Mouse (Mus musculus): ENCODE measurements at regions not wholly inside any gene's neighbourhood (a gene's known extent, or its start where the extent isn't known, plus 50 kb on each side); places are given as distances from the start of the nearest gene placed in this dataset.

DNA sequence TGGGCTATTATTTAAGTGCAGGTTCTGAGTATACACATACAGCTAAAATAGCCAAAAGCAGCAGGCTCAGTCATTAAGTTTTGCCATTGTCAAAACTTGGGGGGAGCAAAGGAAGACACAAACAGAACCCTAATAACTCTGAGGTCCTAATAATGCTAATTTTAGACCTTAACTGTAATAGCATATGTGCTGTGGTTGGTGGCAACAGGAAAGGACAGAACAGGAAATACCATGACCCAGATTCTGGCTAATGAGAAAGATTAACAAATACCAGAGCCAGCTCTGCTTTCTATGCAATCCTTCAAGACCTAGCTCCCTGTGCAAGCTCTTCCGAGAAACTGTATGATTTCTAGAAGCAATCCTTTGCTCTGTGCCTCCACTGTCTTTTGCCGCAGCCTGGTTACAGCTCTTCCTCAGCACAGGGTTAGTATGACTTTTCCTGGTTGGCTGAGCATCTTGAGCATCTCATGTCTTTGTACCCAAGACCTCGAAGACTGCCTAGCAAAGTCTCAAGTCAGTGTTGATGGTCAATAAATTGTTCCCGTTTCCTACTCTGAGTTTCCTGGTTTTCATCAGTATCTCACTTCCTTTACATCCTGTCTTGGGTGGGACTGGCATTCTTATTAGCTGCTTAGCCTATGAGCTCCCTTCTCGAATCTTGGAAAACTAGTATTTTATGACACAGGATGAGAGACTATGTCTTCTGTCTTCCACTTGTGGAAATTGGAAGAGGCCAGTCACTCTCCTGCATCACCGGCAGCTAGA lies 49.9 kb upstream of the Eed start:
- peak; percentile 29 for DNase-seq (ENCODE audit: low spot score)

DNA sequence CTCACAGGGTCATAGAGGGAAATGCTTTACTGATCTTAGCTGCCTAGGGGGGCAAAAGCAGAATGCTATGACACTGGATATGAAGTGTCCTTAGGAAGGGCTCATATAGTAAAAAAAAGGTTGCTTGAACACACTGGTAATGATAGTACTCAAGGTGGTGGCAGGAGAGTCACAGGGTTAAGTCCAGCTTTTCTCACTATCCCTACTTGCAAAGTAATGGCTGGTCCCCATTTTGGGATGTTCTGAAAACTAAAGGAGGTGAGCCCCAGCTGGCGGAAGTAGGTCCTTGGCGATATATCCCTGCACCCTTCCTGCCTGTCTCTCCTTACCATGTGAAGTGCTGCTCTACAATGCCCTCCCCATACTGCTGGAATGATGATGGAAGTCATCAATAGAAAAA lies 52.3 kb upstream of the Eed start:
- no peak for DNase-seq (ENCODE audit: low spot score)

DNA sequence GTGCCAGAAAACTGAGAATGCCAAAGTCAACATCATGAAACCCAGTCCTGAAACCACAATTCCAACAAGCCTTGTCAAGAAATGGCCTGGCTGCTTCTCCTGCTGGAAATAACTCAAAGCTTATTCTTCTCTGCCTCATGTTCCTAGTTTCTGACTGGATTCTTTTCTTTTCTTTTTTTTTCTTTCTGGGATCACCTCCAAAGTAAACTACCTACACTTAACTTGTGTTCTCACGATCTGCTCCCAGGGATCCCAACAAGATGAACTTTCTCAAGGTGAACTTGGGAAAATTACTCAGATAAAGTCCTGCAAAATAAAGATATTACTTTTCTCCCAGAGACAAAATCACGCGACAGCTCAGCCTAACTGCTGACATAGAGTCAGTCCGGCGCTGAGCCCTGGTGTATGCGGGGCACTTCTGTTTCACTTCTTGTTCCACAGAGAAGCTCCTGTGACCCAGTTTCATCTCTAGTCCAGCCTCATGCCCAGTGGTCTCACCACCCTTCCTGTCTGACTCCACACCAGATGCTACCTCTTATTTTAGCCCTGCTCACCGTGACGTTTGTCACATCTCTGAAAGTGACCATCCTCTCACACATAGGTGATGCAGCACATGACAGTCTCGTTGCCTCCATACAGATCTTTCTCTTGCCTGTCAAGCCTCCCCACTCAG lies 53.0 kb upstream of the Eed start:
- DNase-seq (ENCODE audit: low spot score) = peak; percentile 48

DNA sequence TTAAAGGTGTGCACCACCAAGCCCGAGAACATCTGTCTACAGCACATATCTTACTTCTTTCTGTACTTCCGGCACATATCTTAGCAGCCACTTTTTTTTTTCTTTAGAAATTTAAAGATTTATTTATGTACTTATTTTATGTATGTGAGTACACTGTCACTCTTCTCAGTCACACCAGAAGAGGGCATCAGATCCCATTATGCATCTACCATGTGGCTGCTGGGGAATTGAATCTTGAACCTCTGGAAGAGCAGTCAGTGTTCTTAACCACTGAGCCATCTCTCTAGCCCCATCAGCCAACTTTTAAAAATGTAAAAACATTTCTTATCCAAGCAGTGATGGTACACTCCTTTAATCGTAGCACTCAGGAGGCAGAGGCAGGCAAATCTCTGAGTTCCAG lies 53.7 kb upstream of the Eed start:
- DNase-seq (ENCODE audit: low spot score) = no peak

DNA sequence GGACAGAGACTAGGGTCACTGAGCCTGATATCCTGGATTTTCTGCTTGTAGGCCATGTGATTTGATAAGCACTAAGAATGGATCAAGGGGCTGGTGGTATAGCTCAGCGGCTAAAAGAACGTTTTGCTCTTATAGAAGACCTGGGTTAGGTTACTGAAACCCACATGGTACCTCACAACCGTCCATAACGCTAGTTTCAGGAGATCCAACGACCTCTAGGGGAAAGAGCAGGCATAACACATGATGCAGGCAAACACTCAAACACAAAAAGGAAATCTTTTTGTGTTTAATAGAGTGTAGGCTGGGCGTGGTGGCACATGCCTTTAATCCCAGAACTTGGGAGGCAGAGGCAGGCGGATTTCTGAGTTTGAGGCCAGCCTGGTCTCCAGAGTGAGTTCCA lies 54.6 kb upstream of the Eed start:
- no peak for DNase-seq (ENCODE audit: low spot score)

DNA sequence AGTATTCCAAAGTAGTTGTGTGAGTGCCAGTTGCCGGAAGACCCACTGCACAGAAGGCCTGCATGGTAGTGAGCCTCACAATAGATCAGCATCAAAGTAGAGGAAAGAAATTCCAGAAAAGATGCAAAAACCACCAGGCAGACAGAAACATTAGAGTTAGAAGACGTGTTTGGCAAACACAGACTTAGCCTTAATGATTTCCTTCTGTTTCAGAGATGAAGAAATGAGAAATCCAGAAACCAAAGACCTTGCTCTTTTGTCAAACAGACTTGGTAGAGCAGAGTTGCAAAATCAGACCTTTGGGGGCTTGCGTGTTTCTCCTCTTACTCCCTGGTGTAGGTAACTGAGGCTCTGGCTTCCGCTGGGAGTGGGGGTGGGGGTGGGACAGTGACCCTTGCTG lies 57.0 kb upstream of the Eed start:
- DNase-seq (ENCODE audit: low spot score) = no peak

DNA sequence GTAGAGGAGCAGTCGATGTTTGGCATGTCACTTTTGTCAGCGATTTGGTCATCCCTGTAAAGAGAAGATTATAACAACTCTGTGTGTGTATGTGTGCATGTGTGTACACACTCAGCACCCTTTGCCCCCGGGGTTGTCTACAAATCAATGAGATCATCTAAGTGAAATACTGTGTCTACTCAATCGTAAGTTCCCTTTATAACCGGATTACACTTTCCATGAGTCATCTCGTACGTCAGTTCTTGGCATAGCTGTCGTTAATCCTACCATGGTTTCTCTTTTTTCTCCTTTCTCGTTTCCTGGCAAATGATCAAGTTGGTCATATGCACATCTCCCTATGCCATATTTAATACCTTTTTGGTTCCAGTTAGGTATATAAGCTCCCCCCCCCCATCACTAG lies 58.7 kb upstream of the Eed start:
- DNase-seq (ENCODE audit: low spot score) = peak; percentile 59

DNA sequence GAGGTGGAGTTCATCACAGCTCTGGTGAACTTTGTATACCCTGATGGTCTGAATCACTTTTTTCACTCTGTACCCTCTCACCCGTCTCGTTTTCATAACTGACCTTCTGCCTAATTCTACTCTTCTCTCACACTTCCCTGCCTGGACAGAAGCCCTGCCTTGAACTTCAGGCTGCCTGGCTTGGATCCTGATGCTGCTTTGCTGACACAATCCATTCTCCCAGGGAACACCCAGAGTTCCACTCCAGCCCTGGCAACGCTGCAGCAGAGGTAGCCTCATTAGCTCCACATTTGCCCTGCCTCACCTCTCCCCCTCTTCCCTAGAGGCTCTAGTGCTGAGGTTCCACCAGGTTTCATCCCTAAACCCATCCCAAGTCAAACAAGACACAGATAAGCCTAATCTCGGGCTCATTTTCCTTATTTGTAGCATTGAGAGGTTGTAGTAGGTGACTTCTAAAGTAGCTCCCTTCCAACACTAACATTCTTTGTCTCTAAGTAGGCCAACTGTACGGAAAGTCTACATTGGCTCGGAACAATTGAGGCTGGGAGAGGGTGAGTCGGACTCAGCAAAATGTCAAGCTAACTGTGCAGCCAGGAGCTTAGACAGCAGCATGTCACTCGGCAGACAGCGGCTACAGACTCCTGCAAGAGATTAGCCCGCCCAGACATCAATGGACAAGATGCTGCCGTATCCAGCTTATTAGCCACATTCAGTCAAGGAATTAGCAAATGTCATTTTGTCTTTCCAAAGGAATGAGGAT lies 60.0 kb upstream of the Eed start:
- peak; percentile 72 for DNase-seq (ENCODE audit: low spot score)

DNA sequence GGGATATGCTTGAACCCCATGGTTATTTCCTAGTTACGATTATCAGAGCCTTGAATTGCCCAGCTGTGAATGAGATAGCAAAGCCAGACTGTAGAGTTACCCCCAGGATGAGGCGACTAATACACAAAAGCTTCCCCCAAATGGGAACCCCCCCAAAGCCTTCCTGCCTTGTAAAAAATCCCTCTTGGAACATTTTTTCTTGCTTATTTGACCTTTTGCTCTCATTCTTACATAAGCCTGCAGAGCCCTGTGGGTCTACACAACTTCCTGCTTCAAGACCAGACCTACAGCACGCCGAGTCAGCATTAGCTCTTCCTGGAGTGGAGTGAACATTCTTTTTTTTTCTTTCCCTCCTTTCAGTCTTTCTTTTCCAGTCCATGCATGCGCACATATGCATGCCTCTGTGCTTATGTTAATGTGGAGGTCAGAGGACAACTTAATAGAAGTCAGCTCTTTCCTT lies 60.8 kb upstream of the Eed start:
- DNase-seq (ENCODE audit: low spot score) = peak; percentile 52

DNA sequence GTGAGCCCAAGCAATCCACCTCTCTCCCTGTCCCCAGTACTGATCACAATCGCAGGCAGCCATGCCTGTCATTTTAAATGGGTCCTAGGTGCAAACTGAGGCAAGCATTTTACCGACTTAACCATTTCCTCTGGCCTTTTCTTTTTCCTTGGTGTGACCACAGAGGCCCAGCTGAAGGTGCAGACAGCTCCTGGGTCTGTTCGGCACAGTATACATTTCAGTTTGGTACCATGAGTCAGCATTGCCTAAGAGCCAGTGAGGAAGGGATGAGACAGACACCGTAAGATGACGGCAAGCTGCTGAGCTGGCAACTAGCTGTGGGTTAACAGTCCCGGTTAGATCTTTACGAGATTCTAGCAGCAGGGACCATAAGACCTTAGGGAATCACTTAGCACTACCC lies 61.6 kb upstream of the Eed start:
- DNase-seq (ENCODE audit: low spot score) = no peak

DNA sequence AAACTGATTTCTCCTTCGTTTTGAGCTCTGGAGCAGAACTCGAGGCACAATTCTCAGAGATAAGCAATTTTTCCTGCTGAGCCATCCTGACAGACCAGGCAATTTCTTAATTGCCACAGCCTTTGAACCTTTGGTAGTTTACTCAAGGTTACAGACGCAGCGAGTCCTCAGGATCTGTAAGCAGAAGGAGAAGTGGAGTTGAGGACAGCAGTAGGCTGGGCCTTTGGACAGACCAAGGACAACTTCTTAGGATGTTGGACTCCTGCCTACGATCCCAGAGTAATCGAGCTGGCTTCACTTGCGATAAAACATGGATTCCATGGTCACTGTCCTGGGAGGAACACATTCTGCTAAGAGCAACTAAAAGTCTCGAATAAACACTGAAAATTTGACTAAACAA lies 62.7 kb upstream of the Eed start:
- peak; percentile 14 for DNase-seq (ENCODE audit: low spot score)

DNA sequence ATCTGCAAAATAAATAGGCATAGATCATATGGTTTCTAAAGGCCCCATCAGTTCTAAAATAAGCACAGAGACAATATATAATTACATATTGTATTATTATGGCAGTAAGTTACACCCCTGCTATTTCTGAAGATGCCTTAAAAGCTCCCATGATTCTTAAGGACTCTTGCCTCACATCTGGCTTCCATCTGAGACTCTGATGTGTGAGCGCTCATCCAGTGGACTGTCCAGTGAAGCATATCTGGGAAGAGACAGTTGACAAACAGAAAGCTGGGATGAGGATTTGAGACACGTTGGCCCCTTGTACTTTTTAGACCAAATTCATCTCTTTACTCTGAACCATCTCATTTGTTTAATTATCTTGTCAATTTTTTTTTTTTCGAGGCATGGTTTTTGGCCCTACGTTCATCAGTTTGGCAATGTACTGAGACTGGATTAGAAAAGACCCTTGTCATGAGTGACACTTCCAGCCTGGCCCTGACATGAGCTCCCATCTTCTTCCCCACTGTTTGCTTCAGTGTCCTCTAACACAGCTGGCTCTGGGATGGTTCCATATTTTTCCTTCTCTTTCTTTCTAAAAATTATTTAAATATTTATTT lies 63.4 kb upstream of the Eed start:
- no peak for DNase-seq (ENCODE audit: low spot score)

DNA sequence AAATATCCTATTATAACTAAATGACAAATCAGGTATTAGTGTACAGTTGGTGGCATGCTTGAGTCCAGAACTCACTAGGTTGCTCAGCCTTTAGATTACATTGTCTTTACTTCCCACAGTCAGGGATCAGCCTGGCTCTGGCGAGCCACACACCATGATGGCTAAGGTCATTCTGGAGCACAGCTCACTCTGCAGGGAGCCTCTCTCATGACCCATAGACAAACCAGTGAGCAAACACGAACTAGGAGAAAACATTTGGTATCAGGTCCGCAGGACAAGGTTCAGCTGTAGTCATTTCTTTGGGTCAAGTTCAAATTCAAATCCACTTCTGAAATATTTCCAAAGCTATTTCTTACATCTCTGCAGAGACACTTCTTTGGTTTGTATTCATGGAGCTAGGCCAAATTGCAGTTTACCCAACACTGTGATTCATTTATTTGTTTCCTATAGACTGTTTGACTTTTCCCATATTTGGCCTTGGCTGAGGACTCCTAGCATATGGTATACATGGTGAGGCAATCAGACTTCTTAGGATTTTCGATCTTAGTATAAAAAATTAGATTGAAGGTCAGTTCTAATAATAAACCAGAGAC lies 64.5 kb upstream of the Eed start:
- no peak for DNase-seq (ENCODE audit: low spot score)

DNA sequence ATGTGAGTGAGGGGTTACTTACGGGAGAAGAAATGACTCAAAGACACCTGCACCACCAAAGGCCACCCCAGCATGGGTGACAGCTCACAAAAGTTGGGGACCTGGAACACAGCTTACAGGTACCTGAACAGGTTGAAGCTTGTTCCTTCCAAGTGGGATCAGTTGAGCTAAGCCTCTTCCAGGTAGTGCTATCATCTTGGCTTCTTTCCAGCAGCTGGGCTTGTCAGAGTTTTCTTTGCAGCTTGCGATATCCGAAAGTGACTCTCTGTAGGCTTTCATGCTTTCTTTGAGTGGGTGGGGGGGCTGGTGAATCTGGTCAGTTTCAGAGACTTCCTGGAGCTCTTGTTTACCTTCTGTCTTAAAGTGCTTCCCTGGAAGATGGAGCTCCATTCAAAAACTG lies 65.4 kb upstream of the Eed start:
- no peak for DNase-seq (ENCODE audit: low spot score)

DNA sequence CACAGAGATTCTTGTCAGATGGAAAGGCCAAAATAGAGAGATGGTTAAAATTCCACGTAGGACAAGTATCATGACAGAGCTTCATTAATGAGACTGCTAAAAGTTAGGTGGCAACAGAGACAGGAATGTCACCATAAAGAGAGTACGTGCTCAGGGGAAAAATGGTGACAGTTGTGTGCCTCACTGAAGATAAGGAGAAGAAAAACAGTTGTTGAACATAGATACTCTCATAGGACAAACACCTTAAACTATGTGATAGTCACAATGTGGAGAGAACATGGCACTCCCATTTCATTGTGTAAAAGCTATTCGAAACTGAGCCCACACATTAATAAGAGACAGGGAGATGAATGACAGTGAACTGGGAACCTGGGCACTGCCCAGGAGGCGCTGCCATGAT lies 66.1 kb upstream of the Eed start:
- no peak for DNase-seq (ENCODE audit: low spot score)

DNA sequence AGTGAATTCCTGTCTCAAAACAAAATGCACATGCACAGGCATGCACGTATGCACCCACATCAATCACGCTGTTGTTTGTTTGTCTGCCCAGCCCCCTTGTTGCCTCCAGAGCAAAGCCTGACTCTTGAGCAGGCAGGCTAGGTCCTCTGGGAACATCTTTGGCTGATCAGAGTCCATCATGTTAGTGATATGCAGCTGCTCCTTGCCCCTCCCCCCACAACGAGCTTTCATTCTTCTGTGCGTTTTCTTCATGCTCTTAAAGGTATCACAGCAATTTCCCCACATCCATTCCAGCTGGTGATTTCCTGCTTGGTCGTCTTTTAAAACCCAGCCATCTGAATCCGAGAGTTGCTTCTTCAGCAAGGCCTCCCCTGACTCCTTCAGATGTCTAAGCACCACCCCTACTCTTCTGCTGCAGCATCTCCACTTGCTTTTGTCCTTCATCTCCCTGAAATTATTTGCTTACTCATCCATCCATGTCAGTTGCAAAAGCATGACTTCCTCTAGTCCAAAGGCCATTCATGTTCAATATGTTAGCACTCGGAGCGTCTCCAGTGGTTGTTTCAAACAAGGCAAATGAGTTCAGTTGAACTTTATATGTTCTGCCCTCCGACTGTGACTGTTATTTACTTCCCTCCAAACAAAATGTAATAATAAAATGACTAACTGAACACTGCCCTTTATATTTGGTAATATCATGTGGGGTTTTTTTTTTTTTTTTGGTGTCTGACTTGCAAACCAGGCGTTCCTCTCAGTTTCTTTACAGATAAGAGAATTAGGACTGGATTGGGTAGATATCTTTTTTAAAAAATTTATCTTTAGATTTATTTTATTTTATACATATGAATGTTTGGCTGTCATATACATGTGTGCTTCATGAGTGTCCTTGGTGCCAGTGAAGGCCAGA lies 67.9 kb upstream of the Eed start:
- DNase-seq (ENCODE audit: low spot score) = no peak

DNA sequence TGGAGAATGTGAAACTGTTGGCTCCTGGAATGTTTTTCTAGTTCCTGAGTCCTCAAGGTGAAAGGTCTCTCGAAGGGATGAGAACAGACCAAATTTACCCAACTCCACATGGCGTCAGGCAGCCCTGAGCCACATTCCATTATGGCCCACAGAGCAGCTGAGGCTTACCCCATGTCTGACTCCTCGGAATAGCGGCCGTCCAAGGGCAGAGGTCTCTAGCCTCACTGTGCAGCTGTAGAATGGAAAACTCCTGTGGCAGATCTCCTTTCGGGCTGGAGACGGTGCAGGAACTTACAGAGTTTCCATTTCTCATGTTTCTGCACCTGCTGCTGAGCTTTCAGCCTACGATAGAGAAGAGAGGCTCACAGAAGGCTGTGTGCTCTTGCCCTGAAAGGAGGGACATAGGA lies 69.1 kb upstream of the Eed start:
- peak; percentile 16 for DNase-seq (ENCODE audit: low spot score)

DNA sequence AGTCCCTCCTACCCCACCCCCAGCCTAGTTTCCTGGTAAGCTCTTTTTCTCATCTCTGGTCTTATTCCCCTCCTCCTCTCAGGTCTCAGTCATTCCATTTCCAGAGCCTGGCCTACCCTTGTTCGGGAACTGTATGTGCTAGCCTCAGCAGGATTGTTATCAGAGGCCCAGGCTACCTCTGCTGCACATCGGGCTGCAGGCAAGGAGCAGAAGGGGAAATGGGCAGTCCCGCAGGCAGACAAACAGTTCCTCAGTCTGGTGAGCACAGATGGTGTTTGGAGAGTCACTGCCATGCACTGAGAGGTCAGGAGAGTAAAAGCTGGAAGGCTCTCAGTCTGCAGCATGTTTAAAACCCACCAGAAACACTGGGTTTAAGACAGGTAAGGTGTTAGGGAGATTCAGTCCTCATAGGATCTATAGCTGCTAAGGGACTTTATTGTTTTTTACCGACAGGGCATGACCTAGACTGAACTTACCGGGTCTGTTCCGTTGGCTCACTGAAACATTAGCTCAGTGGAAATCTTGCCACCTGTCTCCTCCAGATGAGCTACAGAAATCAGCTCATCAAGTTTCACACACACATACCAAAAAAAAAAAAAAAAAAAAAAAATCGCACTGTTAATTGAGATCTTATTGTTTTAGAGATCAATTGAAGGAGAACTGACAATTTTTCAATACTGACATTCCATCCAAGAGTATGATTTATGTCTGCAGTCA lies 74.2 kb upstream of the Eed start:
- DNase-seq (ENCODE audit: low spot score) = no peak

DNA sequence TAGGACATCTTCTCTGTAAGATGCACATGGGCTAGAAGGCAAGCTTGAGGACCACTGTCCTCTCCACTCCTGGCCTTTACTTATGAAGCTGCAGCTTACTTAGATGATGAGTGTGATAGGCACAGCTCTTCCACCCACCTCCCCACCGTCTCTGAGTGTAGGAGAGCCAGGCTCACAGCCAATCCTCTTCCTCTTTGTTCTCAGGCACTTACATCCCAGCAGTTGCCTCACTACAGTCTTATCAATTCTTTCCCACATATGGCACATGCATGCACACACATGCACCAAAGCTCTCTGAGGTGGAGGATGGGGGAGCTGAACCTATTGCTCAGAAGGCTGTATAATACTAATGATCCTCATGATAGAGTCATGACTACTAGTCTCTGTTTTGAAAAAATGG lies 72.1 kb upstream of the Picalm start:
- DNase-seq (ENCODE audit: low spot score) = no peak

DNA sequence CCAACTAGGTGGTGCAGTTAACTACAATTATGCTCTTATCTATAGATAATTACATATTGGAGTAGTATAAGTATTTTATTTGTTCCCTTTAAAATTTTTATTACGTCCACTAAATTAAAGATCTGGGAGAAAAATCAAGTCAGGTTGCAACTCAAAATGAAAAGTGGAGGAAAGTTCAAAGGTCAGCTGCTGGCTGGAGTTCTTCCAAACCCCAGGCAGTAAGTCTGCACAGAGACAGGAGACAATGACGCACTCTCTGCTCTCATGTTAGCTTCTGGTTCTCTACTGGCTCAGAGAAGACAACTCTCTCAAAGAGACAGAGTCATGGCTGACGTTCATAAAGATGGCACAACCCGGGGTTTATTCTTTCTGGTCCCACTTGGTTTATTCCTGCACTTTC lies 71.4 kb upstream of the Picalm start:
- DNase-seq (ENCODE audit: low spot score) = no peak

DNA sequence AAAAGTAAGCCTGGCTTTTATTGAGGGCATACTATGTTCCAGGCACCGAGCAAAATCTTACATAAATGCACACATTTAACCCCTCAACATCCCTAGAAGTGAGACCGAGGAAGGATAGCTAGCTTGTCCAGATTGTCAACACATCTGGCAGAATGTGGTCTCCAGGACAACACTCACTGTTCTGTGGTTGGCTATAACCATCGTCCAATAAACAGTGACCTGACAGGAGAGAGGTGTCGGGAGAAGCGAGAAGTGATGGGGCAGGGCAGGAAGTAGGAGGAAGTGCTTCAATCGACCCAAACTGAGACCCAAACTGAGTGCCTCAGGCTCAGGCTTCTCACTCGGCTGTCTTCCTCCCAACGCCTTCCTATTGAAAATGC lies 70.8 kb upstream of the Picalm start:
- DNase-seq (ENCODE audit: low spot score) = no peak

Measured in lung, postnatal 25 days (tissue).